In genomic region chr9:91652384-91653100, GRCm38 (mm10) we compare ENCODE assay signal across 11 mouse cellular contexts.
"Had no signal": no experiment of that assay in that cellular context is flagged by ENCODE, and none has a peak within 500 bp of the region (broad histone marks: within the 10 kb centered on the region; RNA-seq: fewer than 3 reads in every experiment).

No protein-coding gene starts in this region.

- H3K4me1 ChIP-seq: limb, embryonic 15.5 days; liver, embryonic 12.5 days; midbrain, embryonic 12.5 days; neural tube, embryonic 12.5 days had no signal

- H3K9ac ChIP-seq: limb, embryonic 15.5 days; liver, embryonic 12.5 days; lung, embryonic 14.5 days; midbrain, embryonic 12.5 days; neural tube, embryonic 12.5 days had no signal

- H3K27me3 ChIP-seq: limb, embryonic 15.5 days; liver, embryonic 12.5 days; midbrain, embryonic 12.5 days; neural tube, embryonic 12.5 days had no signal

- ATAC-seq: liver, embryonic 12.5 days had no signal

- H3K4me3 ChIP-seq: limb, embryonic 15.5 days; liver, embryonic 12.5 days; midbrain, embryonic 12.5 days; neural tube, embryonic 12.5 days had no signal

- H3K4me2 ChIP-seq: limb, embryonic 15.5 days; liver, embryonic 12.5 days; lung, embryonic 14.5 days; midbrain, embryonic 12.5 days; neural tube, embryonic 12.5 days had no signal

- H3K9me3 ChIP-seq: limb, embryonic 15.5 days; liver, embryonic 12.5 days; midbrain, embryonic 12.5 days; neural tube, embryonic 12.5 days had no signal

- H3K27ac ChIP-seq: limb, embryonic 15.5 days; liver, embryonic 12.5 days; midbrain, embryonic 12.5 days; neural tube, embryonic 12.5 days had no signal

- H3K36me3 ChIP-seq: limb, embryonic 15.5 days; liver, embryonic 12.5 days; midbrain, embryonic 12.5 days; neural tube, embryonic 12.5 days had no signal

- DNase-seq: kidney, postnatal 25 days; layer of hippocampus, postnatal 36 days; lung, embryonic 14.5 days; lung, postnatal 10 days; lung, postnatal 4 days; thymus, adult 18-20 months; thymus, postnatal 14 days had no signal
